Mouse (Mus musculus) C2C12 (cell line): ENCODE measurements around the gene Shh. TPM values are rescaled to one million over a fixed set of nuclear protein-coding genes. Genes with fewer than 3 reads are reported as not detected.

ENCODE experiments used
- H3K27me3 ChIP-seq: one replicate; pipeline ENCODE4 v1.6.1; 2011; ENCODE audit not compliant: control insufficient read depth, insufficient read depth, insufficient read length
- H3K36me3 ChIP-seq: one replicate; pipeline ENCODE4 v1.6.1; 2011; ENCODE audit not compliant: control insufficient read depth, insufficient read depth
- H3K4me3 ChIP-seq: one replicate; pipeline ENCODE4 v1.5.1; 2011; ENCODE audit warnings: mild to moderate bottlenecking, control low read depth; ENCODE audit not compliant: poor library complexity, insufficient read depth, severe bottlenecking
- H3K79me2 ChIP-seq: one replicate; pipeline ENCODE4 v1.6.1; 2011; ENCODE audit not compliant: control insufficient read depth, insufficient read depth
- H3K79me3 ChIP-seq: one replicate; pipeline ENCODE4 v1.6.1; 2011; ENCODE audit warnings: low read depth, control low read depth
- H3ac ChIP-seq: one replicate; pipeline ENCODE3; 2011; ENCODE audit warnings: low read depth; ENCODE audit not compliant: control insufficient read depth, insufficient read length
- CEBPB ChIP-seq: IDR thresholded peaks from one replicate; pipeline ENCODE4 v1.6.1; 2011; ENCODE audit warnings: low read depth, mild to moderate bottlenecking, control low read depth, moderate library complexity
- CTCF ChIP-seq: IDR thresholded peaks from one replicate; pipeline ENCODE4 v1.5.1; 2011; ENCODE audit not compliant: control insufficient read depth, insufficient read depth, insufficient read length
- FOSL1 ChIP-seq: IDR thresholded peaks from one replicate; pipeline ENCODE4 v1.8.0; 2011; ENCODE audit warnings: mild to moderate bottlenecking, low read length; ENCODE audit not compliant: poor library complexity, insufficient read depth, severe bottlenecking
- MAX ChIP-seq: IDR thresholded peaks from one replicate; pipeline ENCODE4 v1.6.1; 2011; ENCODE audit warnings: mild to moderate bottlenecking, control low read depth
- MYOD1 ChIP-seq: IDR thresholded peaks from one replicate; pipeline ENCODE4 v1.6.1; 2011; ENCODE audit warnings: low read depth; ENCODE audit not compliant: control insufficient read depth, insufficient read length
- MYOG ChIP-seq: IDR thresholded peaks from one replicate; pipeline ENCODE4 v1.6.1; 2011; ENCODE audit not compliant: control insufficient read depth, insufficient read length; ENCODE audit errors: extremely low read depth
- USF1 ChIP-seq: IDR thresholded peaks from one replicate; pipeline ENCODE4 v1.6.1; 2011; ENCODE audit warnings: low read depth, mild to moderate bottlenecking, control low read depth, moderate library complexity
- polyA plus RNA-seq: library from polyadenylated mRNA; unstranded; fragments of >200 nt; fragmentation: generic; extraction: Trizol; gene quantifications from one replicate; pipeline ENCODE4 v1.2.1, GENCODE M21; 2012; ENCODE audit warnings: missing spikeins

Shh gene
- polyA plus RNA-seq, 1 experiment: not detected

- Histone ChIP-seq H3K27me3 (peaks cover 89% of the 10 kb centered on the region), H3K4me3 (no peak overlapping the region), H3K36me3 (no peaks in the 10 kb centered on the region), H3K79me3 (no peaks in the 10 kb centered on the region), H3ac (no peak overlapping the region), H3K79me2 (no peaks in the 10 kb centered on the region)
- no peak for TF ChIP-seq USF1
- no peak for TF ChIP-seq MAX
Measured at GRCm38 (mm10) chr5:28461376-28461775, 5.7 kb downstream of the Shh start.

DNA sequence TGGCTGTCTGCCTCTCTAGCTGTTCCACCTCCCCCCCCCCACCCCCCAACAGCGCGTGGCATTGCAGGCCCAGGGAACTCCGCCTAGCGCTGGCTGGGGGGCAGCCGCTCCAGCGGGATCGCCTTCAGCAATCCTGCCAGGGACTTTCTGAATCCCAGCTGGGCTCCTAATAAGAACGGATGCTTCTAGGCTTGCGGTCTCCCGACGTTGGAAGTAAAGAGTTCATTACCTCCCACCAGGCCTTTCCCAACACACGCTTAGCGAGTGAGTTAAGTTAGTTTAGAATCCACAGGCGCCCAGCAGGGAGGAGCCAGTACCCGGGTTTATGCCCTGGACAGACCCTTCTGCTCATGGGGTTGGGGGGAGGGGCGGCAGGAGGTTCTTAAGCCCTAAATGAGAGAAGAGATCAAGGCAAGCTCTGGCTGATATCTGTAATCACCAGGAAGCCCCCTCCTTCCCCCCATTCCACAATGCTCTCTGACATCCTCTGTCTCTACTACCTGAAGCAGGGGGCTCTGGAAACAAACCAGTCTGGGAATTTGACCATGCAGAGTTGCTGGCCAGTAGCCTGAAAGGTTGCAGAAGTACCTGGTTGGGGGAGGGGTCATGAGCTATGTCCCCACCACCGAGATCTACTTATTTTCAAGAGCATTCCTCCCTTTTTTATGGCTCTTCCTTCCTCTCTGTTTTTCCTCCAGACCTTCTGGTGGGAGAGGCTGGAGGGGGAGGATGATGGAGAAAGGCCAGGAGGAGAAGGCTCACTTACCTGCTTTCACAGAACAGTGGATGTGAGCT, 6.3 kb downstream of the Shh start:
- TF ChIP-seq MYOG (no peak), CTCF (no peak), MAX (no peak), CEBPB (no peak), MYOD1 (no peak), USF1 (no peak), FOSL1 (no peak)
- Histone ChIP-seq H3K4me3 (no peak overlapping the region), H3K79me3 (no peaks in the 10 kb centered on the region), H3K27me3 (peaks cover 89% of the 10 kb centered on the region), H3ac (no peak overlapping the region), H3K36me3 (no peaks in the 10 kb centered on the region), H3K79me2 (no peaks in the 10 kb centered on the region)

DNA sequence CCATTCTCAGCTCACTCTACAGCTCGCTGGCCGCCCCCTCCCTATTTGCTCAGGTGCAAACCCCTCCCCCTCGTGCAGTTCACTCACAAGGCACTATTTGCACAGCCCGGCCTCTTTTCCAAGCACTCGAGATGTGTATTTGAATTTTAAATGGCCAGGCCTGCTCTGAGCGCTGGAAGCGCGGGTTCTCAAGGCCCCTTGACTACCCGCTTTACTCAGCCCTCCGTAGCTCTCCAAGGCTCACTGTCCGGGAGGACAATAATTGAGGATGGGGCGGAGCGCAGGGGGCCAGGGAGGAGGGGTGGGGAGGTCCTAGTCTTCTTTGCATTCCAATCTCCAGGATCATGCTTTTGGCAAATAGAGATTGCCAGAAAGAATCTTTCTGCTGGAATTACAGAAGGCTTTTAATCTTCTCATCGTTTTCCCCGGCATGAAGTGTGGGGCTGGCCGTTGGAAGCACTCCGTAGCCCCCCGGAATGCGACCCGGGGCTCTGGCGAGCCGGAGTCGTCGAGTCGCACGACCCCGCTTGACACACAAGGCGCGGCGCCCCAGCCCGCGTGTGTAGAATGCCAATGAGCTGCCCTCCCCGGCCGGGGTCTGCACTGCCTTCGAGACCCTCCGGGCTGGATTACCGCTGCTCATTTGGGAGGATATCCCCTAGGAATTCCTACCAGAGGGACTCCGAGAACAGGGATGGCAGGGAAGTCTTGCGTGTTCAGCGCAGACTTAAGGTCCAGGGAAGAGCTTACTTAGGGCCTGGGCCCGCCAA, 7.4 kb downstream of the Shh start:
- H3K27me3 ChIP-seq: peaks cover 84% of the 10 kb centered on the region
- H3K79me2 ChIP-seq: no peaks in the 10 kb centered on the region
- no peak overlapping the region for H3ac ChIP-seq
- H3K36me3 ChIP-seq: no peaks in the 10 kb centered on the region
- H3K79me3 ChIP-seq: no peaks in the 10 kb centered on the region
- TF ChIP-seq USF1: no peak
- TF ChIP-seq CTCF: no peak
- TF ChIP-seq MYOD1: no peak
- TF ChIP-seq CEBPB: no peak
- TF ChIP-seq MAX: no peak
- TF ChIP-seq MYOG: no peak
- no peak for TF ChIP-seq FOSL1
- no peak overlapping the region for H3K4me3 ChIP-seq

DNA sequence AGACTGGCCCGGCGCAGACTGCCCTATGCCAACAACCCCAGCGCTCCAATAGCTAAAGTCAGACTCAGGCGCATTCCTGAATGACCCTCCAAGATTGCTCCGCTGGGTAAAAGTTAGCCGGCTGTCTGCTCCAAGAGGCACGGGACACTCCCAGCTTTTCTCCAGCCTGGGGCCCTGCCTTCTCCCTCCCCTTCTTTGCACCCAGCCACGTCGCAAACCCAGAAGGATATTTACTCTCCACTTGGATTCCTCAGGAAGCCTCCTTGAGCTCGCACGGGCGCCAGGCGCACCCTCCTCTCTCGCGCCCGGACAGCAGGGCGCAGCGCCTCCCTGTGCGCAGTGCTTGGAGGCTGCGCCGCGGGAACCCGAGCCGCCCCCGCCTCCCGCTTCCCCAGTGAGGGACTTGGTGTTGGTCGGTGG, 8.2 kb downstream of the Shh start:
- no peak for TF ChIP-seq USF1
- no peak for TF ChIP-seq CTCF
- TF ChIP-seq CEBPB: no peak
- TF ChIP-seq FOSL1: no peak
- no peak for TF ChIP-seq MAX
- TF ChIP-seq MYOD1: no peak
- TF ChIP-seq MYOG: no peak
- Histone ChIP-seq H3K36me3 (no peaks in the 10 kb centered on the region), H3K4me3 (no peak overlapping the region), H3K27me3 (peaks cover 76% of the 10 kb centered on the region), H3K79me3 (no peaks in the 10 kb centered on the region), H3ac (no peak overlapping the region), H3K79me2 (no peaks in the 10 kb centered on the region)

GRCm38 (mm10) chr5:28457921-28458641, 9.0 kb downstream of the Shh start:
- TF ChIP-seq FOSL1 (no peak), MYOG (no peak), CTCF (no peak), USF1 (no peak), MYOD1 (no peak)
- H3K27me3 ChIP-seq: peaks cover 68% of the 10 kb centered on the region
- H3ac ChIP-seq: no peak overlapping the region
- H3K36me3 ChIP-seq: no peaks in the 10 kb centered on the region
- no peaks in the 10 kb centered on the region for H3K79me3 ChIP-seq
- no peaks in the 10 kb centered on the region for H3K79me2 ChIP-seq
- H3K4me3 ChIP-seq: no peak overlapping the region
